Mouse (Mus musculus): ENCODE results near the gene Nrd1.

- TF ChIP-seq POLR2A (IDR thresholded peaks at IDR 0.05; ENCODE audit: borderline replicate concordance, low read depth, low read length) = no peak
- no peak for TF ChIP-seq CTCF (IDR thresholded peaks at IDR 0.05; ENCODE audit: low read depth, low read length)
Observed at GRCm38 (mm10) chr4:109017441-109017840, 17.0 kb downstream of the Nrd1 start.
